Mouse (Mus musculus) T-helper 2 cell (primary cell): ENCODE measurements around the gene Csmd2.

Experiments
- in situ Hi-C: fragments of 300-600 bp; cut with MboI, MseI; formaldehyde crosslinking; loops from one replicate; pipeline ENCODE4 v1.15.1; 2025; ENCODE audit warnings: high pct_unique_total_duplicates

The Csmd2 gene

GRCm38 (mm10) chr4:128141161-128142101 is 153.8 kb downstream of the Csmd2 start:
- in situ Hi-C loops, result no loop called here

GRCm38 (mm10) chr4:128142279-128142678 is 154.6 kb downstream of the Csmd2 start:
- in situ Hi-C loops, result no loop called here

- in situ Hi-C loops, result no loop called here
Observed at GRCm38 (mm10) chr4:128143147-128143546, 155.5 kb downstream of the Csmd2 start.

GRCm38 (mm10) chr4:128149524-128149923 is 161.9 kb downstream of the Csmd2 start:
- in situ Hi-C loops, result no loop called here

- in situ Hi-C loops, result no loop called here
Observed at GRCm38 (mm10) chr4:128152066-128152465, 164.4 kb downstream of the Csmd2 start.

- in situ Hi-C loops, result no loop called here
Observed at GRCm38 (mm10) chr4:128153144-128153543, 165.5 kb downstream of the Csmd2 start.

- in situ Hi-C loops, result no loop called here
Observed at GRCm38 (mm10) chr4:128155226-128155625, 167.6 kb downstream of the Csmd2 start.

GRCm38 (mm10) chr4:128160656-128161055 is 173.0 kb downstream of the Csmd2 start:
- in situ Hi-C loops, result no loop called here

GRCm38 (mm10) chr4:128170181-128170580 is 182.5 kb downstream of the Csmd2 start:
- in situ Hi-C loops, result no loop called here

- in situ Hi-C loops, result no loop called here
Observed at GRCm38 (mm10) chr4:128171233-128171632, 183.6 kb downstream of the Csmd2 start.

GRCm38 (mm10) chr4:128171701-128172100 is 184.0 kb downstream of the Csmd2 start:
- in situ Hi-C loops, result no loop called here

GRCm38 (mm10) chr4:128178974-128179373 is 191.3 kb downstream of the Csmd2 start:
- in situ Hi-C loops, result no loop called here

GRCm38 (mm10) chr4:128179581-128179980 is 191.9 kb downstream of the Csmd2 start:
- in situ Hi-C loops, result no loop called here

- in situ Hi-C loops, result no loop called here
Observed at GRCm38 (mm10) chr4:128184747-128185146, 197.1 kb downstream of the Csmd2 start.

- in situ Hi-C loops, result no loop called here
Observed at GRCm38 (mm10) chr4:128194454-128194853, 206.8 kb downstream of the Csmd2 start.

- in situ Hi-C loops, result no loop called here
Observed at GRCm38 (mm10) chr4:128217991-128218595, 230.4 kb downstream of the Csmd2 start.

GRCm38 (mm10) chr4:128224453-128224852 is 236.8 kb downstream of the Csmd2 start:
- in situ Hi-C loops, result no loop called here

- in situ Hi-C loops, result no loop called here
Observed at GRCm38 (mm10) chr4:128227377-128228316, 240.0 kb downstream of the Csmd2 start.

GRCm38 (mm10) chr4:128233458-128233857 is 245.8 kb downstream of the Csmd2 start:
- in situ Hi-C loops, result no loop called here

- in situ Hi-C loops, result no loop called here
Observed at GRCm38 (mm10) chr4:128239113-128239512, 251.5 kb downstream of the Csmd2 start.

- in situ Hi-C loops, result no loop called here
Observed at GRCm38 (mm10) chr4:128241075-128241853, 253.6 kb downstream of the Csmd2 start.
